Mouse (Mus musculus): Measurements from ENCODE around the gene Rpl10l.

The Rpl10l gene

DNA sequence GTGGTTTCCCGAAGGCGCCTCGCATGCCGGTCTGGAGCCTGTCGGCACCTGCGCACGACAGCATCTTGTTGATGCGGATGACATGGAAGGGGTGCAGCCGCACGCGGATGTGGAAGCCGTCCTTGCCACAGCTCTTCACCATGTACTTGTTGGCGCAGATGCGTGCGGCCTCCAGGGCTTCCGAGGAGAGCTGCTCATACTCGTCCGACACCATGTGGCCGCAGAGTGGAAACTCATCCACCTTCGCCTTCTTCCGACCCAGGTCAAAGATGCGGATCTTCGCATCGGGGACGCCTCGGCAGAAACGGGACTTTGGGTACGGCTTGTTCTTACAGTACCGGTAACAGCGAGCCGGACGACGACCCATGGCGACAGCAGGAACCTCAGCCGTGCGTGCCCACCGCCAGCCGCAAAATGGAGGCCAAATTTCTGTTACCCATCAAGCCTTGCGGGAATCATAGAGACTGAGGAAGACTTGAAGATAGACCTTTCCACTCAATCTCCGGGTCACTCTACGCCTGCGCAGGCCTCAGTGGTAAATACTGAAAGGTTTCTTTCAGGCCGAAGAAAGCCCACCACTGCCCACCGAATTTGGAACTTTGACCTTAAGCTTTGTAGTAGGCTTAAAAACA, at the start of gene Rpl10l:
Rpl10l (minus strand) TSS at position 411 of the 632 bp plus-strand sequence.
- no peak for DNase-seq (ENCODE audit: low read depth, low spot score)

DNA sequence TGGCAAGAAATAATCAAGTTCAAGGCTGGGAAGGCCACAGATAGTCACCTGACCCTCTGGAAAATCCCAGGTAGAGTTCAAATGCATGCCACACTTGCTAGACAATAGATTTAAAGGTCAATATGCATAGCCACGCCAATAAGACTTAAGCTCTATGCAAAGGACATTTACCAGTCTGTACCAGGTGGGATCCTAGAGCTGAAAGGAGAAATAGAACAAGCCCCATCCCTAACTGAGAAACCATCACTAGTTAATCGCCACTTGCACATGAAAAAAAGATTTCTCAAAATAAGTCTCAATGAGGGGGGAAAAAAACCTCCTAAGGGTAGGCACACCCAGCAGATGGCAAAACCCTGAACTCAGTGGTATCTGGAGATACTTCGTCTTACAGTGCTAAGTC, 8.3 kb downstream of the Rpl10l start:
- DNase-seq (ENCODE audit: low read depth, low spot score): no peak

DNA sequence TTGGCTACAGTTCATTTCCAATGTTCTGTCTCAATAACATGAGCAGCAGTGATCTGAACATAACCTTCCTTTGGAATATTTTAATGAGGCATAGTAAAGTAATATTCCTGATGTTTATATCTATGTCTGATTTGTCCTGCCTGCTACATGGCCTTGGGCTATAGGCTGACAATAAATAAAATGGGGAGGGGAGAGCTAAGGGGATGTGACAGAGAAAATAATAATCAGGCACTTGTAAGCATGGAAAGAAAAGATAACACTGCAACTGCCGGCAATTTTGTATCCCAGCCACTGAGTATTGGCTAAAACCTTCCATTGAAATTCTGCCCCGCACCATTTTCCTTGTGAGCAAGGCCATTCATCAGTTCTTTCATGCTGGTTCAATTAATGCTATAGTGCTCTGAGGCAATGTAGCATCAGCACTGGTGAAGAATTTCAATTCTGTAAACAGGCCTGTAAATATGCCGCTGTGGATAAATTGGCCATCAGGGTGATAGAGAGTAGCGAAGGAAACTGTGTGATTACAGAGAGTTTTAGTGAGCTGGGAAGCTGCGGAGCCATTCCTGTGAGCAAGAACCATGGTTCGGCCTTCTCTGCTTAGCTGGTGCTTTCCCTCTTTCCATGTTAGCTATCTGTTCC, 38.6 kb downstream of the Rpl10l start:
- DNase-seq (ENCODE audit: low read depth, low spot score): no peak

DNA sequence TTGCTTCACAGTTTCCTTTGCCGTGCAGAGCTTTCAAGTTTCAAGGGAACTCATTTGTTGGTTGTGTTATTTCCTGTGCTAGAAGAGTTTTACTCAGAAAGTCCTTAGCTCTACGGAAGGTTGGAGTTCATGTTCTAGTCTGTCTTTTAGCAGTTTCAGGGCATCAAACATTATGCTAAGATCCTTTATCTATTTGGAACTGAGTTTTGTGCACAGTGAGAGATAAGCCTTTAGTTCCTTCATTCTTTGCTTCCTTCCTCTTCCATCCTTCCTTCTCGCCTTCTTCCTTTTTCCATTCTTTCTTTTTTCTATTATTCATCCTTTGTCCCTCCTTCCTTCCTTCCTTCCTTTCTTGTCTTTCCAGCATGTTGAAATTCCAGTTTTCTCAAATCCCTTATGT, 50.0 kb downstream of the Rpl10l start:
- DNase-seq (ENCODE audit: low read depth, low spot score): no peak

Measured in mesoderm, embryonic 11.5 days (tissue).